Mouse (Mus musculus) layer of hippocampus, postnatal 10 days (tissue): Measurements from ENCODE around the gene Amfr. TPM values are rescaled to one million over a fixed set of nuclear protein-coding genes. Genes with fewer than 3 reads are reported as not detected.

Source experiments
- DNase-seq, 2 experiments: peaks; one replicate each; pipeline ENCODE4 v3.0.0; 2021; ENCODE audit warnings: low spot score in 2 of 2
- microRNA-seq, 2 experiments: library from miRNA; unstranded; fragments of <30 nt; microRNA quantifications; one replicate each; pipeline ENCODE4 v1.2.0; 2021
- total RNA-seq, 2 experiments: library from RNA; stranded (reverse); gene quantifications; 2 replicates each; pipeline ENCODE4 v1.2.3; 2021

Amfr gene
- total RNA-seq, 2 experiments from 2014 or later, result 140 to 144 TPM

DNA sequence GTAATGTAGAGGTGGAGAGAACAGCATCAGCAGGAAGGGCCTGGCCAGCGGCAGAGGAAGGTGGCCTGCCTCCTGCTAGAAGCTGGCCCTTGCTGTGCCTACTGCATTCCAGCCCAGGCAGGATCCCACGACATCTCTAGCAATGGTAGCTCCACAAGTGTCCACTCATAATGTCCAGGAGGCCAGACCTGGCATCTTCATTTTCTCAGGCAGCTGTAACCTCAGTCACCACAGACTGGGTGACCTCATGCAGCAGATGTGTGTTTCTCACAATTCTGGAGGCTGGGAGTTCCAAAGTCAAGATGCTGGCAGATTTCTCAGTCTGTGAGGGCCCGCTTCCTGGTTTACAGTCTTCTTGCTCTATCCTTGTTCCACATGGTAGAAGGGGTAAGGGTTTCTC, 74.4 kb downstream of the Amfr start:
- no peak for DNase-seq

DNA sequence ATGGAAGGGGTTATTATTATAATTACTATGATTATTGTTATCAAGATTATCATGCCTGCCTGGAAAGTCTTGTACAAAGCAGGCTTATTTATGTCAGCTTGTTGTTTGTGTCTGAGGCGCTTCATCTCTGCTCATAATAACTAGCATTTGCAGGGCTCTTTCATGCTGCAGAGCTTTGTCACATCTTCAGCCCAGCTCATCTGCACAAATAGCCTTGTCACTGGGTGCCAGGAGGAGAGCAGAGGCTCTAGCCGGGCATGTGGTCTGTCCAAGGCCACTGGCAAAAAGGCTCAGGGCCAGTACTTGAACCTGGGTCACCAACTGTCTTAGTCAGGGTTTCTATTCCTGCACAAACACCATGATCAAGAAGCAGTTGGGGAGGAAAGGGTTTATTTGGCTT, 79.4 kb downstream of the Amfr start:
- no peak for DNase-seq

DNA sequence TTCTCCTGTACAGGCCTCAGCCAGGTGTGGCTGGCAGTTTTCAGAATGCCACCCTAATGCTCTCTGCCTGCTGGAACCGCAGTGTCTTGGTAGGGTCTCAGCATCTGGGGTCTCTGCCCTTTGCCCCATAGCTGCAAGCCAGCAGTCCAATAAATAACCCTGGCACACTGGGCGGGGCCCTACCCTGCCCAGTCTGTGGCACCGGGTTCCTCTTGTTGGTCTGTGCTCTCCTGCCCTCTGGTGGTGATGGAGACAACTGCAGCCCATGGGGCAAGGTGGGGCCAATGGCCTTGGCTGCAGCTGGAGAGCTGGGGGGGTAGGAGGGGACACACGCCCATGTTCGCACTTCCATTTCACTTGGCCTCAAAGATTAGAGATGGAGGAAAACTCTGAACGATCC, 79.8 kb downstream of the Amfr start:
- peak; percentile 89 to 91 for DNase-seq

DNA sequence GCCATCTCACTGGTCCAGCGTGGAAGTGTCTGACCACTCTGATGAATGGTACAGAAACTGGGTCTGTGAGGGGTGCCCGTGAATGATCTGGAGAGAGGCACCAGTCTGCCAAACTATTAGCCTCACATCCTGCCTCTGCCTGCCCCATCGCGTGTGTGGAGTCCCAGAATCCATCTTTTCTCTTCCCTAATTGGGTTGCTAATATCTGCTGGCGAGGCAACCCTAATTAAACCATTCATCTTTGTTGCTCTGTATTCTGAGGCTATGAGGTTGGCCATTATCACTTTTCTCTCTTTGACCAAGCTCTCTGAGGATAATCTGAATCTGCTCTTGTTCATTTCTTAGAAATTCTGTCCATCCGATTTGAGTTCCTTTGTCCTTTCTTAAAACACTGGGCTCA, 81.3 kb downstream of the Amfr start:
- DNase-seq, result no peak

DNA sequence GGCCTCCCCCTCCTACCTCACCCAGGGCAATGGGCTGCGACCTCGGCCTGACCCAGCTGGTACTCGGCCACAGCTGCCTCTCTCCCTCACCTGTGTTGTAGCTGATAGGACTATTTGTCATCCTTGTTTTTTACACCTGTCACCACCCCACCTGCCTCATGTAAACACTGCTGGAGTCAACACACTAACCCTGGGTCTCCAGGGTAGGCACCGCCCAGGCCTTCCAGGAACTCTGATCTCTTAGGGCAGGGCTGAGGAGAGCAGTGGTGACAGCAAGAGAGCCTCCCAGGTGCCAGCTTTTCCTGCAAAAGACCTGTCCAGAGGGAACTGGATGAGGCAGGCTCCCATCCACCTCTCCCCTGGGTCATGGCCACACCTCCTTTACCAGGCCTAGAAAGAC, 83.4 kb downstream of the Amfr start:
- DNase-seq, result no peak

DNA sequence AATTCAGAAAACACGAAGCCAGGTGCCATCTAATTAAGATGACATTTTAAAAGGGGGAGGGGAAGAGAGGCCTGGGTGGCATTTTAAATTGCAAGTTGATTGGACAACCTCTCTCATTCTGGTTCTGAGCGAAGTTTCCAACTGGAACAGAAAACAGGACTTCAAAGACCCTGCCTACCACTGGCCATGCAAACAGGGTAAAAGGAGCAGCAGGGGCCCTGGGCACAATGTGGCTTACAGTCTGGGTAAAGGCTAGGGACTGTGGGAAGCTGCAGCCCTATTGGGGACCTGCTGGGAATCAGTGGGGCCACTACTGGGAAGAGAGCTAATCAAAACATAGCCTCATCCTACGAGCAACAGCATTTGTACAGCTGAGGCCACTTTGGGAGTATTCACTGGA, 87.1 kb downstream of the Amfr start:
- DNase-seq, result no peak

DNA sequence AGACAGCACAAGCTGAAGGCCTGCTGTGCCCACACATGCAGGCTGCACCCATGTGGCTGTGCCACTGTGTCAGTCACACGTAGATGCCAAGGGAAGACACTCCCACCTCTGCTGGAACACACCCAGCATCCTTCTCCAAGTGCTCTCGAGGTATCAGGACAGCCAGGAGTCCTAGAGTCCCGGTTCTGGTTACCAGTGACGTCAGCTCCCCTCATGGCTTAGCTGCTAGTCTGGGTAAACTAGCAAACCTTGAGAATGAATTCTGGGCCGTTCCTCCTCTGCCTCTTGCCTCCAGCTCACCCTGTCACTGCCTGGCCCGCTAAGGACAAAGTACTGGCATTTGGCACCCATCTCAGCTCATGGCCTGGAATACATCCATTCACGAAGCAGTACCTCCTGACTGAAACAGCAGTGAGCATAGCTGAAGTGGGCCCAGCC, 88.7 kb downstream of the Amfr start:
- DNase-seq, result no peak

Small RNA genes lying within 50 kb of the gene (microRNA-seq; reads per million reads assigned to microRNA genes)
- 0 reads per million in 2 experiments for gene Gm24159

Other genes starting within 250 kb of the Amfr start
- gene Gnao1, start 202.9 kb downstream of the Amfr start, total RNA-seq, result 100 to 1,000 TPM; 901 to 916 TPM
- 10 to 100 TPM; 66.6 to 70.0 TPM for gene Nudt21, start 24.2 kb upstream of the Amfr start, total RNA-seq
- gene Ogfod1, start 24.4 kb upstream of the Amfr start, total RNA-seq, result 10 to 100 TPM; 40.2 to 41.9 TPM
- gene Bbs2, start 86.1 kb upstream of the Amfr start, total RNA-seq, result 10 to 100 TPM; 16.0 to 18.0 TPM
- not detected for gene Mt4, start 124.4 kb upstream of the Amfr start, total RNA-seq
- 100 to 1,000 TPM; 758 to 903 TPM for gene Mt3, start 139.8 kb upstream of the Amfr start, total RNA-seq
- 100 to 1,000 TPM; 187 to 290 TPM for gene Mt2, start 159.8 kb upstream of the Amfr start, total RNA-seq
- 100 to 1,000 TPM; 223 to 273 TPM for gene Mt1, start 166.2 kb upstream of the Amfr start, total RNA-seq
- 10 to 100 TPM; 53.0 to 53.9 TPM for gene Nup93, start 201.7 kb upstream of the Amfr start, total RNA-seq